Mouse (Mus musculus) neural tube, embryonic 13.5 days (tissue): ENCODE results near the gene Pex19. TPM values are rescaled to one million over a fixed set of nuclear protein-coding genes. Genes with fewer than 3 reads are reported as not detected.

ENCODE experiments used
- ATAC-seq: fragments of 200-750 bp; cut with Nextera tagmentation; 2 replicates; pipeline ENCODE4 v1.8.0; 2017; ENCODE audit warnings: low read depth, mild to moderate bottlenecking, moderate TSS enrichment, moderate library complexity
- H3K27ac ChIP-seq: fragments of 300-500 bp; sonication (generic); replicated peaks from 2 replicates; pipeline ENCODE4 v1.5.1; 2015; ENCODE audit warnings: moderate library complexity, mild to moderate bottlenecking, inconsistent platforms
- H3K27me3 ChIP-seq: fragments of 300-500 bp; sonication (generic); 2 replicates; pipeline ENCODE4 v1.6.1; 2015; ENCODE audit warnings: mild to moderate bottlenecking, inconsistent platforms
- H3K36me3 ChIP-seq: fragments of 300-500 bp; sonication (generic); 2 replicates; pipeline ENCODE4 v1.6.1; 2015; ENCODE audit warnings: mild to moderate bottlenecking, inconsistent platforms
- H3K4me1 ChIP-seq: fragments of 300-500 bp; sonication (generic); replicated peaks from 2 replicates; pipeline ENCODE4 v1.6.1; 2015; ENCODE audit warnings: inconsistent platforms
- H3K4me2 ChIP-seq: fragments of 300-500 bp; sonication (generic); 2 replicates; pipeline ENCODE4 v1.6.1; 2015; ENCODE audit warnings: inconsistent platforms, mild to moderate bottlenecking, moderate library complexity
- H3K4me3 ChIP-seq: fragments of 300-500 bp; sonication (generic); 2 replicates; pipeline ENCODE4 v1.5.1; 2015; ENCODE audit warnings: mild to moderate bottlenecking, inconsistent platforms
- H3K9ac ChIP-seq: fragments of 300-500 bp; sonication (generic); 2 replicates; pipeline ENCODE4 v1.6.1; 2015; ENCODE audit warnings: moderate library complexity, mild to moderate bottlenecking, inconsistent platforms
- H3K9me3 ChIP-seq: fragments of 300-500 bp; sonication (generic); 2 replicates; pipeline ENCODE4 v1.6.1; 2016; ENCODE audit warnings: inconsistent platforms
- WGBS: fragments of 180-500 bp; shearing (Covaris S2); methylation state at CpG from one replicate; pipeline ENCODE4 v1.1.7; 2015; 5-methylcytosine and 5-hydroxymethylcytosine counted together
- polyA plus RNA-seq: library from polyadenylated mRNA; unstranded; fragments of >200 nt; fragmentation: Nextera tagmentation; extraction: Ambion mirVana; gene quantifications from 2 replicates; pipeline ENCODE4 v1.2.1, GENCODE M21; 2015

The Pex19 gene
- polyA plus RNA-seq, 1 experiment from 2014 or later: 164 TPM

DNA sequence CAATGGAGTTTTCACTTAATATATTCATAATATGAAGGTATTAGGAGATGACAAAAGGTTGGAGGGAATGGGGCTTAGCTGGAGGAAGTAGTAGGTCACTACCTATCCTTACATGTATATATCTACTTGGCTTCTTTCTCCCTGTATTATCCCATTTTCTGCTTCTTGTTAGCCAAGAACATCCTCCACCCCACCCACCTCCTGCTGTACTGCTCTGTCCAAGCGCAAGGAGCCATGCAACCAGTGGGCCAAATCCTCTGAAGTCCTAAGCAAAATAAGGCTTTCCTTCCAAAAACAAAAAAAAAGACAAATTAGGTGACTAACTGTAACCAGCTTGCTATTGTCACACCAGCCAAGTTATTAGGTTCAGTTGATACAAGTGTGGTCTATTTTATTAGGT lies 14.3 kb downstream of the Pex19 start:
- ATAC-seq: no peak
- 100% methylated on average over 1 of the region's 1 CpGs for WGBS
- H3K27me3 ChIP-seq: no peaks in the 10 kb centered on the region

DNA sequence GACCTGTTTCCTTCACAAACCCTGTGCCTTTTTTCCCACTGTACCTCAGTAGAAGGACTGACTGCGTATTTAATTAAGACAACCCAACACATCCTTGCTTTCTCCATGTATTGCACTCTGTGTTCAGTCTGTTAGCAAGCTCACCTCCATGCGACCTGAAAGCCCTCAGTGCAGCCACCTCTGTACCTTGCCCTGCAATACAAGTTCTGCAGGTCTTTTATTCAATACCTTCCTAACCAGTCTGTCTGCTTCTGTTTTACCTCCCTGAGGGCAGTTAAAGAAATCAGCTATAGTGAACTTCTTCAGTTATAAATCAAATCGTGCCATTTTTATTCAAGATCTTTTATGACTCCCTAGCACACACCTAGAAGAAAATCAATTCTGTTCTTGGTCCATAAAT lies 15.0 kb downstream of the Pex19 start:
- WGBS: 80% methylated on average over 3 of the region's 3 CpGs

More for the DNA sequence above, 14.3 kb downstream of the Pex19 start:
- no peaks in the 10 kb centered on the region for H3K4me1 ChIP-seq
- peaks cover 5% of the 10 kb centered on the region for H3K36me3 ChIP-seq
- no peak overlapping the region for H3K4me3 ChIP-seq
- no peak overlapping the region for H3K27ac ChIP-seq
- no peak overlapping the region for H3K4me2 ChIP-seq
- H3K9ac ChIP-seq: no peak overlapping the region
- H3K9me3 ChIP-seq: no peaks in the 10 kb centered on the region

DNA sequence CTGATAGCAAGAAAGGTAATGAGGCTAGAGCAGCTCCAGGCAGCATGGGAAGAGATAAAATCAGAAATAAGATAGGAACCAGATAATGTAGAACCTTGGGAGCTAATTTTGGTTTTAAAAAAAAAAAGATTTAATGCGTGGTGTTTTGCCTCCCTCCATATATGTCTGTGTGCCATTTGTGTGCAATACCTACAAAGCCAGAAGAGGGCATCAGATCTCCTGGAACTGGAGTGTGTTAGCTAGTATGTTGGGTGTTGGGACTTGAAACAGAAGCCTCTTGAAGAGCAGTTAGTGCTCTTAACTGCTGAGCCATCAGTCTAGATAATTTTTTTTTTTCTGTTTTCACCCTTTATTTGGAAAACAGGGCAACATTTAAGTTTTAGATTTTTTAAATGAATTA lies 17.0 kb downstream of the Pex19 start:
- 34% methylated on average over 1 of the region's 1 CpGs for WGBS
- no peaks in the 10 kb centered on the region for H3K9me3 ChIP-seq
- H3K4me1 ChIP-seq: peaks cover 6% of the 10 kb centered on the region
- no peak for ATAC-seq
- H3K27ac ChIP-seq: no peak overlapping the region
- no peaks in the 10 kb centered on the region for H3K27me3 ChIP-seq
- H3K36me3 ChIP-seq: no peaks in the 10 kb centered on the region
- H3K4me3 ChIP-seq: no peak overlapping the region
- H3K9ac ChIP-seq: no peak overlapping the region
- no peak overlapping the region for H3K4me2 ChIP-seq

More for the DNA sequence above, 15.0 kb downstream of the Pex19 start:
- no peak for ATAC-seq
- Histone ChIP-seq H3K9me3 (no peaks in the 10 kb centered on the region), H3K4me2 (no peak overlapping the region), H3K36me3 (no peaks in the 10 kb centered on the region), H3K4me3 (no peak overlapping the region), H3K27me3 (no peaks in the 10 kb centered on the region), H3K4me1 (no peaks in the 10 kb centered on the region), H3K27ac (no peak overlapping the region), H3K9ac (no peak overlapping the region)

DNA sequence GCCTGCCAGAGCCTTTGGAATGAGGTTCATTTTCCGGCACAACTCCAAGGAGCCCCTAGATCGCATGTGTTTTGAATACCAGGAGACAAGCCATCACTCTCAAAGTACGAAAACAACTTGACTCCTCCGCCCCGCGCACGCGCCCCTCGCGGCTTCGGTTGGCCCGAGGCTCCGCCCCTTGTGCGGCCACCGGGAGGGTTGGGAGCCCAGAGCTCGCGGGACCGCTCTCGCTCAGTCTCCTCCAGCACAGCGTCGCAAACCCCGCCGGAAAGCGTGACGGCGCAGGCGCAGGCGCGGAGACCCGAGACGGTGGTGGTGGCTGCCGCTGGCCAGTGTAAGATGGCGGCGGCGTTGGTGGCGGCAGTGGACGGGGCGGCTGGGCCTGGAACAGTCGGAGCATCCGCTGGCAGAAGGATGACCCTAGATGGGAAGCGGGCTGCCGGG lies 21.3 kb downstream of the Pex19 start, which contains the start of gene Dcaf8:
Dcaf8 (plus strand) TSS at position 250 of the 444 bp plus-strand sequence.
- peak within 1 kb of the TSS; percentile 78 for H3K4me2 ChIP-seq
- H3K9me3 ChIP-seq: no peaks in the 10 kb centered on the region
- H3K9ac ChIP-seq: peak within 1 kb of the TSS; percentile 88
- peak within 1 kb of the TSS; percentile 67 for H3K4me3 ChIP-seq
- peak; percentile 99 for ATAC-seq
- WGBS: under 1% methylated on average over 42 of the region's 42 CpGs
- peak within 1 kb of the TSS; percentile 92 for H3K27ac ChIP-seq
- peaks cover 24% of the 10 kb centered on the region for H3K36me3 ChIP-seq
- H3K4me1 ChIP-seq: peaks cover 38% of the 10 kb centered on the region
- no peaks in the 10 kb centered on the region for H3K27me3 ChIP-seq

DNA sequence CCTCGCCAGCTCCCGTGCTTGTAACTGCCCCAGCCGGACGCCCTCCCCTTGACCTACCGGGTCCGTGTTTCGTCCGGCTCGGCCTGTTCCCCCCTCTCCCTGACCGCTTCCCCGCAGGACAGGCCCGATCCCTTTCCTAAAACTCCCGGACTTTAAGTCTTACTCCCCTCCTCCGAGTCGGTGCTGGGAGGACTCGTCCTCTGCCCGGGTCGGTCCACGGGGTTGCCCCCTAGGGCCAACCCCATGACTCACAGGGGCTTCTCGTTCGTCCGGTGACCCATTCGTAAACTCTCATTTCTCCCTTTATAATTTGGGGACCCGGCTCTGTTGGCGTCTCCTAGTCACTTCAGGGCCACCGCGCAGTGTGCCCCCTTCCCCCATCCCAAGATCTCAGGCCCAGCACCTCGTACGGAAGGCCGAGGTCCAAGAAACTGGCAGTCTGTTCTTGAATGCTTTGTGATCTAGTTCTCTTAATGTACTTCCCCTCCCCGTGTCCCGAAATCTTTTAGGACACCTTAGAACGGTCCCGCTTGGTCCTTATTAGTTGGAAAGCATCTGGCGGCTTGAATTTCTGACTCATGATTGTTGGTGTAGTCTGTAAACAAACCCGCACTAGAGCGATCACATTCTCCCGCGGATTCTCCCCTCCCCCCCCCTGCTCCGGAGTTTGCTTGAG lies 21.9 kb downstream of the Pex19 start:
- ATAC-seq: peak; percentile 64
- WGBS: under 1% methylated on average over 40 of the region's 40 CpGs

DNA sequence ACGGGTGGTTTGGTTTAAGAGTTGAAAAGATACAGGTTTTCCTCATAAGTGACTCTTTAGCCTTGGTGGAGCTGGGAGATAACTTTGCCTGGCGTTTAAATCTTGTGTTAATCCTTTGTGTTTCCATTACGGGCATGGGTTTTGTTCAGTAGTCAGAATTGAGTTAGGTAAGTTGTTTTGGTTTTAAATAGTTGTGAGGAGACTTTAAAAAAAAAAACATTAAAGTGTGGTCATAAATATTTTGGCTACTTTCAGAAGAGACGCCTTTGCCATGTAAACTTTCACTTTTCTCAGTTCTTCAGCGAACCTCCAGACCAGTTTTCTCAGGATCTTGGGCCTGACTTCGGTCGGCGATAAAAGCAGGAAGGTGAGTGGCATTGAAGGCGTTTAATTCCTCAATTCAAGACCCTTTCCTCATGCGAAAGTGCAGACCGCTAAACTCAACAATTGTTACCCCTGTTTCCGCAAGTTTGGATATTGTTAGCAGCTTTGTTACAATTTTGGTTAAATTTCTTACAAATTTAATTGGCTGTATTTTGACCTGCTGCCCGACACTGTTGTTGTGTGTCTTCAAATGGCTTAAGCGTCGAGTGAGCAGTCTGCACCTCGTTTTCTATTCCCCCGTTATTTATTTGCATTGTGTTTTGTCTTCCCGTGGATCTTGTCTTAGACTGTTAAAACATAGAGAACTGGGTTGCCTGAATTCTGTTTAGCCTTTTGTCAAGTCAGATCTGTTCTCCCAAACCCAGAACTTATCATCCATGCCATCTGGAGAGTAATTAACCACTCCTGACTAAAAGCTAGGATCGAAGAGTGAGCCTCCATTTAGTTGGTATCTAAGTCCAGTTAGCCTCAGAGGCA lies 22.6 kb downstream of the Pex19 start:
- Histone ChIP-seq H3K36me3 (peaks cover 37% of the 10 kb centered on the region), H3K27ac (peak overlapping the region; percentile 92), H3K4me3 (peak overlapping the region; percentile 67), H3K27me3 (no peaks in the 10 kb centered on the region), H3K9me3 (no peaks in the 10 kb centered on the region), H3K9ac (peak overlapping the region; percentile 88), H3K4me2 (peak overlapping the region; percentile 78), H3K4me1 (peaks cover 38% of the 10 kb centered on the region)
- 18% methylated on average over 19 of the region's 19 CpGs for WGBS
- ATAC-seq: no peak

More for the DNA sequence above, 21.9 kb downstream of the Pex19 start:
- Histone ChIP-seq H3K36me3 (peaks cover 30% of the 10 kb centered on the region), H3K9me3 (no peaks in the 10 kb centered on the region), H3K9ac (peak overlapping the region; percentile 88), H3K4me2 (peak overlapping the region; percentile 78), H3K4me1 (peaks cover 38% of the 10 kb centered on the region), H3K27me3 (no peaks in the 10 kb centered on the region), H3K4me3 (peak overlapping the region; percentile 67), H3K27ac (peak overlapping the region; percentile 92)

DNA sequence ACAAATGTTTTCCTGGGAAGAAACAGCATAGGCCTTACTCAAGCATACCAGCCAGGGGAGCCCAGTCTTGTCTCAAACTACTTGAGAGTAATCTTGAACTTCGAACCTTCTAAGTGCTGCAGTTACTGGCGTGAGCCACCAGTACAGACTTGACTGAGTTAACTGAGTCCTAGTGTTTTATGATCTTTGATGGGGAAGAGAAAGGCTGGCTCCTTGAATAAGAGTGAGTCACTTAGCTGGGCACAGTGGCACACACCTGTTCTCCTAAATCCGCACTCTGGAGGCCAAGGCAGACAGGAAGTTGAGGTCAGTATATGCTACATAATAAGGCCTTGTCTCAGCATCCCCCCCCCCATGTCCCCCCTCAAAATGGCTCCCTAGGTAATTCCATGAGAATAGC lies 28.0 kb downstream of the Pex19 start:
- no peaks in the 10 kb centered on the region for H3K27me3 ChIP-seq
- H3K36me3 ChIP-seq: peaks cover 66% of the 10 kb centered on the region
- ATAC-seq: no peak

DNA sequence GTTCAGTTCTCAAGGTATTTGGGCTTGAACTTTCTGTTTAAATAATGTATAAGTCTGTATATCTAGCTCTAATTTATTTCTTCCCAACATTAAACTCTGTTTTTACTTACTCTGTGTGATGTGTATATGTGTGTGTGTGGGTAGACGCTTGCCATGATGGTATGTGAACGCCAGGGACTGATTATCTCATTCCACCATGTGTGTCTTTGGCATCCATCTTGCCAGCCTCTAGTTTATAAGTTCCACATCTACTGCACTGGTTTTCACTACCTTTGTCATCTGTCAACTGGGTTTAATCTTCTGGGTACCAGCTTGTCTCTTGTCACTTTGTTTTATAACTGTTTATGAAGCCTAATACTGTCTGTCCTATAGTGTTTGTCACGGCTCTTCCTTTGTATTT lies 29.0 kb downstream of the Pex19 start:
- Histone ChIP-seq H3K27ac (no peak overlapping the region), H3K9ac (no peak overlapping the region), H3K4me1 (peaks cover 15% of the 10 kb centered on the region), H3K27me3 (no peaks in the 10 kb centered on the region), H3K4me2 (no peak overlapping the region), H3K4me3 (no peak overlapping the region), H3K36me3 (peaks cover 62% of the 10 kb centered on the region), H3K9me3 (no peaks in the 10 kb centered on the region)
- no peak for ATAC-seq
- WGBS: 94% methylated on average over 3 of the region's 3 CpGs

More for the DNA sequence above, 28.0 kb downstream of the Pex19 start:
- Histone ChIP-seq H3K4me2 (no peak overlapping the region), H3K4me1 (peaks cover 23% of the 10 kb centered on the region), H3K4me3 (no peak overlapping the region), H3K27ac (no peak overlapping the region), H3K9ac (no peak overlapping the region), H3K9me3 (no peaks in the 10 kb centered on the region)
- WGBS: 87% methylated on average over 3 of the region's 3 CpGs

DNA sequence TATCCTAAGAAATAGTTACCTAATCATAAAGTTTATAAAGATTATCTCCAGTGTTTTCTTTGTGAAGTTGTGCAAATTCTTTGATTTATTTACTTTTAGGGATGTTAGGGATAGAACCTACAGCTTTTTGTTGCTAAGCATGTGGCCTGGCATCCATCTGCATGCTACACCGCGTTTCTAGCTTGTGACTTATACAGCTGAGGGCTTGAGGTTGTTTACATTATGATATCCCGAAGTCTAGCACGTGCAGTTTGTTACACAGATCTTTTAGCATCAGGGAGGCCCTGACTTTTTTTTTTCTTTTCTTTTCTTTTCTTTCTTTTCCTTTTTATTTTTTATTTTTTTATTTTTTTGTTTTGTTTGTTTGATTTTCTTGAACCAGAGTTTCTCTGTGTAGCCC lies 33.4 kb downstream of the Pex19 start:
- Histone ChIP-seq H3K27ac (no peak overlapping the region), H3K9ac (no peak overlapping the region), H3K4me3 (no peak overlapping the region), H3K36me3 (peaks cover 21% of the 10 kb centered on the region), H3K27me3 (no peaks in the 10 kb centered on the region), H3K4me1 (peaks cover 9% of the 10 kb centered on the region), H3K4me2 (no peak overlapping the region), H3K9me3 (no peaks in the 10 kb centered on the region)
- WGBS: 80% methylated on average over 4 of the region's 4 CpGs
- no peak for ATAC-seq

DNA sequence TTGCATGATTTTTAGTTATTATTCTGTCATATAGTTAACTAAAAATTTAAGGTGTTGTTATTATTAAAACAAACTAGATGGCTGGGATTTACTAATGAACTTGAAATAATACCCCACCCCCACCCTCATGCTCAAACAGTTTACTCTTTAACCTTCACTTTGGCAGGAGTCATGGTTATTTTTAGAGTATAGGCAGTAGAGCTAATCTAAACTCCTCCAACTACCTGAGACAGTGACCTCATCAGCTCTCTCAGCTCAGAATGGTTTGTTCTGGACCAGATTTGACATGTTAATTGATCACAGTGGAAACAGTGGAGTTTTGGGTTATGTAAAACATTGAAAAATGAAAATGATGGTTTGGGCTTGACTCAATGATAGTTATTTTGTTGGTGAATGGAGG lies 34.0 kb downstream of the Pex19 start:
- ATAC-seq: no peak
- Histone ChIP-seq H3K9ac (no peak overlapping the region), H3K4me2 (no peak overlapping the region), H3K4me1 (peaks cover 9% of the 10 kb centered on the region), H3K27ac (no peak overlapping the region), H3K27me3 (no peaks in the 10 kb centered on the region), H3K4me3 (no peak overlapping the region), H3K9me3 (no peaks in the 10 kb centered on the region), H3K36me3 (peaks cover 19% of the 10 kb centered on the region)

DNA sequence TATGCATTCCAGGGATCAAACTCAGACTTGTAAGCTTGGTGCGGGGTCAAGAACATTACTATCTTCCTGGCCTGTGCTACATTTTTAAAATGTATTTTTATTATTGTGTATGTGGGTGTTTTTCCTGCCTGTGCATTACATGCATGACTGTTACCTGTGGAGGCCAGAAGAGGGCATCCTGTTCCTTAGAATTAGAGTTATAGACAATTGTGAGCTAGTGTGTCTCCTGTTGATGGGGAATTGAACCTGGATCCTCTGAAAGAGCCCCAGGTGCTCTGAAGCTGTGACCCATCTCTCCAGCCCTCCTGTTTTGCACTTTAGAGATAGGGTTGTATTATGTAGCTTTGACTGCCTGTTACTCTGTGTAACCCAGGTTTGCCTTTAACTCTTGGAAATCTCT lies 35.5 kb downstream of the Pex19 start:
- ATAC-seq: no peak
- Histone ChIP-seq H3K4me1 (peaks cover 9% of the 10 kb centered on the region), H3K27me3 (no peaks in the 10 kb centered on the region), H3K4me3 (no peak overlapping the region), H3K9me3 (no peaks in the 10 kb centered on the region), H3K36me3 (peaks cover 22% of the 10 kb centered on the region), H3K4me2 (no peak overlapping the region), H3K27ac (no peak overlapping the region), H3K9ac (no peak overlapping the region)
- 97% methylated on average over 1 of the region's 1 CpGs for WGBS

DNA sequence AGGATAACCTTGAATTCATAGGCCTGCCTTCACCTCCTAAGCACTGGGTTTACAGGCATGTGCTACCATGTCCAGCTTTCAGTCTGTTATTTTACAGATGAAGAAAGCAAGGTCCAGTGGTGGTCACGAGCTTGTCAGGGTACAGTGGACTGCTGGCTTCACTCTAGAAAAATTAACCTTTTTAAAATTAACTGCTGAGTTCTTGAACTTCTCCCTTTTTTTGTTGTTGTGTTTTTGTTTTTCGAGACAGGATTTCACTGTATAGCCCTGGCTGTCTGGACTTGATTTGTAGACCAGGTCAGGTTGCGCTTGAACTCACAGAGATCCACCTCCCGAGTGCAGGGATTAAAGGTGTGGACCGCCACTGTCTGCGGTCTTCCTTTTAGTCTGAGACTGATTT lies 36.4 kb downstream of the Pex19 start:
- no peak for ATAC-seq
- Histone ChIP-seq H3K4me3 (no peak overlapping the region), H3K4me2 (no peak overlapping the region), H3K9me3 (no peaks in the 10 kb centered on the region), H3K9ac (no peak overlapping the region), H3K36me3 (peaks cover 31% of the 10 kb centered on the region), H3K4me1 (peaks cover 9% of the 10 kb centered on the region), H3K27me3 (no peaks in the 10 kb centered on the region), H3K27ac (no peak overlapping the region)
- WGBS: 82% methylated on average over 6 of the region's 6 CpGs
